Mouse (Mus musculus) T-cell, adult 2 months (primary cell): ENCODE results near the gene Il20ra.
"Not testable (repeated sequence)": the region's sequence is repeated elsewhere in the genome, so short reads cannot be mapped to it uniquely, and the experiment has no call there.

Experiments
- DNase-seq: peaks from one replicate; pipeline ENCODE4 v3.0.0; 2022; ENCODE audit warnings: low spot score

Gene Il20ra

GRCm38 (mm10) chr10:19712421-19712836 lies at the start of gene Il20ra:
Il20ra (plus strand) TSS chr10:19712570.
- DNase-seq: peak; percentile 56

GRCm38 (mm10) chr10:19668973-19669372 lies 43.4 kb upstream of the Il20ra start:
- DNase-seq: no peak

GRCm38 (mm10) chr10:19672015-19672414 lies 40.4 kb upstream of the Il20ra start:
- DNase-seq: no peak

- no peak for DNase-seq
These were observed 39.2 kb upstream of the Il20ra start for GRCm38 (mm10) chr10:19673146-19673545.

GRCm38 (mm10) chr10:19687686-19688085 lies 24.7 kb upstream of the Il20ra start:
- DNase-seq: no peak

- DNase-seq: no peak
These were observed 21.1 kb upstream of the Il20ra start for GRCm38 (mm10) chr10:19691287-19691686.

- peak; percentile 82 for DNase-seq
These were observed 20.6 kb upstream of the Il20ra start for GRCm38 (mm10) chr10:19691771-19692170.

- no peak for DNase-seq
These were observed 20.0 kb upstream of the Il20ra start for GRCm38 (mm10) chr10:19692332-19692731.

GRCm38 (mm10) chr10:19692988-19693387 lies 19.4 kb upstream of the Il20ra start:
- DNase-seq: peak; percentile 78

- DNase-seq: no peak
These were observed 18.7 kb upstream of the Il20ra start for GRCm38 (mm10) chr10:19693629-19694028.

GRCm38 (mm10) chr10:19699331-19699730 lies 13.0 kb upstream of the Il20ra start:
- no peak for DNase-seq

GRCm38 (mm10) chr10:19704445-19704844 lies 7.9 kb upstream of the Il20ra start:
- DNase-seq: no peak

- no peak for DNase-seq
These were observed 4.6 kb upstream of the Il20ra start for GRCm38 (mm10) chr10:19707768-19708167.

- DNase-seq: peak; percentile 54
These were observed 3.9 kb upstream of the Il20ra start for GRCm38 (mm10) chr10:19708277-19709070.

GRCm38 (mm10) chr10:19711020-19711419 lies 1.4 kb upstream of the Il20ra start:
- DNase-seq: no peak

GRCm38 (mm10) chr10:19711551-19712171 lies 709 bp upstream of the Il20ra start:
- peak; percentile 15 for DNase-seq

- DNase-seq: peak; percentile 51
These were observed 6.3 kb downstream of the Il20ra start for GRCm38 (mm10) chr10:19718627-19719026.

GRCm38 (mm10) chr10:19722320-19722719 lies 9.9 kb downstream of the Il20ra start:
- no peak for DNase-seq

GRCm38 (mm10) chr10:19724158-19724832 lies 11.9 kb downstream of the Il20ra start:
- no peak for DNase-seq

- not testable (repeated sequence) for DNase-seq
These were observed 26.1 kb downstream of the Il20ra start for GRCm38 (mm10) chr10:19738442-19738841.

- DNase-seq: no peak
These were observed 33.3 kb downstream of the Il20ra start for GRCm38 (mm10) chr10:19745662-19746061.

GRCm38 (mm10) chr10:19746156-19746555 lies 33.8 kb downstream of the Il20ra start:
- DNase-seq: no peak

- DNase-seq: peak; percentile 59
These were observed 35.3 kb downstream of the Il20ra start for GRCm38 (mm10) chr10:19747661-19748060.
